Mouse (Mus musculus): ENCODE measurements around the gene Slco2a1. TPM values are rescaled to one million over a fixed set of nuclear protein-coding genes. Genes with fewer than 3 reads are reported as not detected.

The Slco2a1 gene
- polyA plus RNA-seq (2012; ENCODE audit: low replicate concordance), result 2.5 and 7.1 TPM in 2 replicates

GRCm38 (mm10) chr9:102988462-102988861 lies at the start of gene Slco2a1:
TSS of gene Slco2a1 (plus strand) at chr9:102988712.

GRCm38 (mm10) chr9:103111621-103112470 lies 123.3 kb downstream of the Slco2a1 start, which contains the start of gene Rab6b:
TSS of gene Rab6b (plus strand) at chr9:103111787.

Other genes starting within 250 kb of the Slco2a1 start
- gene Ryk, start 153.8 kb upstream of the Slco2a1 start, polyA plus RNA-seq (2012; ENCODE audit: low replicate concordance), result 7.0 and 30.1 TPM in 2 replicates
- gene Rab6b, start 123.1 kb downstream of the Slco2a1 start, polyA plus RNA-seq (2012; ENCODE audit: low replicate concordance), result 2.5 TPM in 1 of 2 replicates, not detected in the other
- 7.9 and 55.9 TPM in 2 replicates for gene Srprb, start 213.4 kb downstream of the Slco2a1 start, polyA plus RNA-seq (2012; ENCODE audit: low replicate concordance)
- gene Gm20425, start 241.6 kb downstream of the Slco2a1 start, polyA plus RNA-seq (2012; ENCODE audit: low replicate concordance), result not detected in 2 replicates
- gene Trf, start 241.7 kb downstream of the Slco2a1 start, polyA plus RNA-seq (2012; ENCODE audit: low replicate concordance), result 16.5 and 21.2 TPM in 2 replicates